Mouse (Mus musculus): Measurements from ENCODE around the gene Gpc1.

Gene Gpc1

DNA sequence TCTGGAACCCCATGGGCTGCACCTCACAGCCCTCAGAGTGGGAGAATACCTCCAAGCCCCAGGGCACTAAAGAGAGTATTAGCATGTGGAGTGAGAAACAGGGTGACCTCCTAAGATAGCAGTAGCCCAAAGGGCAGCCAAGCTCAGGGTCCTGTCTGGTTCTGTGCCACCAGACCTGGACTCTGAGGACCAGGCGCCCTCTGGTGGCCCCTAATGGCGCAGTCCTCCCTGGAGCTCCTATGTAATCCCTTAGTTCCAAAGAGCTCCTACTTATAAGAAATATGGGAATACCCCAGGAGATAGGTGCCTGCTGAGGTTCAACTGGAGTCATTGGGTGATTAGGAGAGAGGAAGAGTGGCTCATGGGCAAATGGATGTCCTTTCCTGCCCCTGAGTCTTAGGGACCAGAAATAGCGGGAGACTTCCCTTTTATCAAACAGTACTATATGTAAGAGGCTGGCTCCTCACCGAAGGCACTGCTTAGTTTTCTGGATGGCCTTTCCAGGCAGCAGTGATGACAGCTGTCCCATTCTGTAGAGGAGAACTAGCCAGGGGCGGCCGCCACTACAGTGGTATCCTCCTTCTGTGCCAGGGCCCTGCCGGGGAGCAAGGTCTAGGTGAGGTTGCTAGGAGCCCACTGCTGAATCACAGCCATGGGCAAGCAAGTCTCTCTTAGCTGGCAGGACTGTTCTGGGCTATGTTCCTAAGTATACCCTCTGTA is 2.7 kb downstream of the Gpc1 start:
- DNase-seq (ENCODE audit: low spot score in 2 of 2) = peak; percentile 76 to 83

DNA sequence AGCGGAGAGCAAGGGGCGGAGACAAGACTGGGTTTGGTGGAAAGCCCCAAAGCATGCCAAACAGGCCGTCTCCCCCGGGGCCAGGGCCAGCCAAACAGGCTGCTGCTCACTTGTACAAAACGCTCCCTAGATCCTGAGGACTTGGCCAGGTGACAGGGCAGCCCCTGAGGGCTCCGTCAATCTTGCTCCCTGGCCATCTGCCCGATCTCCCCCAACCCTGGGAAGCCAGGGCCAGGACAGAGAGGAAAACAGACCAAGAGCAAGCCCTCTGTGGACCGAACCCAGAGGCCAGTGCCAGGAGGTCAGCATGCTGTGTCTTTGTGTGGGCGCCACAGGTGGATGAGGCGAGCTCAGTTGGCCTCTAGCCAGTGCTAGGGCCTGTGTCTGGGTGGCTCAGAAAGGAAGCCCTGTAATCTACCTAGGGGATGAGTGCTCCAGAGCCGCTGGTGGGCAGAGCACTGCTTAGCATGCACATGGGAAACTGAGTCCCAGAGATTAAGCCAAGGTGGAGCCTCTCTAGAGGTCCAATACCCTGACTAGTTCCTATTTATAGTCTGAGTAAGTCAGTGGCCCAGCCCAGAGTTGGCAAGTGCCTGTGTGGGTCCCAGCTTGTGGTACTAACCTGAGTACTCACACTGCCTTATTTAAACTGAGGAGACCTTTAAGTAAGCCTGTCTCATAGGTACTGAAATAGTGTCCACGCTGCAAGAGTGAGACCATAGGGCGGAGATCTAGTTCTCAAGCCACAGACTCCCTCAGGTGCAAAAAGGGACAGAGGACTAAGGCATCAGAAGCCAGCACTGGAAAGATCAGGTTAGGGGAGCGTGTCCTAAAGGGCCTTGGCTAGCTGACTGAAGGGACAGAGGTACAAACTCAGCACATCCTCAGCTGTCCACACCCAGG is 6.7 kb downstream of the Gpc1 start:
- no peak for DNase-seq (ENCODE audit: low spot score in 2 of 2)

DNA sequence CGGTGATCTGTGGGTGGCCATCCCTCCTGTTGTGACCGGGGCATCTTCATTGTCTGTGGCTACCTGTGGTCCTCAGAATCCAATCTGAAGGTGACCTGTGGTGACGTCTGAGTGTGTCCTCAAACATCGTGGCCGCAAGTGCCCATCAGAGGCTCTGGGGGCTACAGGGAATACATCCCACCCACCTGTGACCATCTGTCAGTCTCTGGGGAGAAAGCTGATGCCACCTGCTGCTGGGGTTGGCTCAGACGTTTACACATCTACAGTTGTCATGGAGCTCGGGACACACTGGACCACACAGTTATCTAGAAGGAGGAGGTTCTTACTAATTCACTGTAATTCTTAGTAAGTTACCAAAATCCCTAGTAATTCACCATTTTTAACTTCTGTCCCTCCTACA is 7.8 kb downstream of the Gpc1 start:
- DNase-seq (ENCODE audit: low spot score in 2 of 2) = no peak

DNA sequence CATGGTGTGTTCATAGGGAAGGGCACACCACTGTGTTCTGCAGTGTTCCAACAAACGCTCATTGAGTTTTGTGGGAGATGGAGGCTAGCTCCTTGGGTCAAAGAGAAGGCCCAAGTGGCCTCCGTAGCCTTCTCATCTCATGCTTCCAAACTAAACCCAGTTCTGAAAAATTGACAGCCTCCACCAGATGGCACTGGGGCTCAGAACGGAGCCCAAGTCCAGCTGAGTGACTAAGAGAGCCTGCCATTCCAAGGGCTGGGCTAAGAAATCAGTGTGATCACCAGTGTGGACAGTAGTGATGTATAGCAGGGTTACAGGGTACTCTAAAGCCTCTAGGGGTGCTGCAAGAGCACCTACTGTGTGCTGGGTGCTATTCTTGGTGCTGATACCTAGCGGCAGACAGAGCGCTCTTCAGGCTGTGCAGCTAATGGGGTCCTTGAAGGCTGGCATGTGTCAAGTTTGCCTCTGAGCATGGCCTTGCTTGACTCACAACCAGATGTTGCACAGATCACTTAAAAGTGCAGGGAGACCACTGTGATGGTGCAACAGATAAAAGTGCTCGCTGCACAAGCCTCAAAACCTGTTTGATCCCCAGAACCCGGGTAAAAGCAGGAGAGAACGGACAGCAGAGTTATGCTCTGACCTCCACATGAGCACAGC is 8.9 kb downstream of the Gpc1 start:
- no peak for DNase-seq (ENCODE audit: low spot score in 2 of 2)

DNA sequence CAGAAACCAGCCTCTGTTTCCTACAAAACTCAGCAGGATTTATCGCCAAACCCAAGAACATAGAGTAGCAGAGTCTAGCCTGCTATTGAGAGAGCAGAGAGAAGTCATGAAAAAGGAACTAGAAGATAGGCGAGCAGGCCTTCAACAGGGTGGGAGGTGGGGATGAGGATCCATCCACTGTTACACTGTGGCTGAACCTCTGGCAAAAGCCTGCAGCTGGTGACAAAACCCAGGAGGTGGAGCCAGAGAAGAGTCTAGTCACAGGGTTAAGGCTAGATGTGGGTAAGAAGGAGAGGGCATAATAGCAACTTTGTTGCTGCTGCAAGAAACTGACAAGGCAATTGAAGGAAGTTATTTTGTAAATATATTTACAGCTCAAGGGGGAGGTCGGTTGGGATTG is 10.0 kb downstream of the Gpc1 start:
- DNase-seq (ENCODE audit: low spot score in 2 of 2) = no peak

DNA sequence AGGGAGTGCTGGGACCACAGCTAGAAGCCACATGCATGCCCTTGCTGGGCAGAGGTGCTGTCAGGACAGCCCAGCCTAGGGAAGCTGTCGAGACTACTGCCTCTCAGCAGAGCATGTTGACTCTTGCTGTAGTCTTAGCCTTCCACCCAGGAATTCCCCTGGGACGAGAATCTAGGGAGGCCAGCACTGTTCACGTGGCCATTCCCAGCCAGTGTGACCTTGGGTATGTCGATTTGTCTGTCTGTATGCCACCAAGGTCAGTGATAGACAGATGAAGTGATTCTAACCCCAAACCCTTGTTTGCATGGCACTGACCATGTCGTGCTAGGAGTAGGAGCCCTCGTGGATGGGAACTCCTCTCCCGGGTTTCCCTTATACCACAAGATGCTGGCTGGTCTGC is 14.4 kb downstream of the Gpc1 start:
- no peak for DNase-seq (ENCODE audit: low spot score in 2 of 2)

DNA sequence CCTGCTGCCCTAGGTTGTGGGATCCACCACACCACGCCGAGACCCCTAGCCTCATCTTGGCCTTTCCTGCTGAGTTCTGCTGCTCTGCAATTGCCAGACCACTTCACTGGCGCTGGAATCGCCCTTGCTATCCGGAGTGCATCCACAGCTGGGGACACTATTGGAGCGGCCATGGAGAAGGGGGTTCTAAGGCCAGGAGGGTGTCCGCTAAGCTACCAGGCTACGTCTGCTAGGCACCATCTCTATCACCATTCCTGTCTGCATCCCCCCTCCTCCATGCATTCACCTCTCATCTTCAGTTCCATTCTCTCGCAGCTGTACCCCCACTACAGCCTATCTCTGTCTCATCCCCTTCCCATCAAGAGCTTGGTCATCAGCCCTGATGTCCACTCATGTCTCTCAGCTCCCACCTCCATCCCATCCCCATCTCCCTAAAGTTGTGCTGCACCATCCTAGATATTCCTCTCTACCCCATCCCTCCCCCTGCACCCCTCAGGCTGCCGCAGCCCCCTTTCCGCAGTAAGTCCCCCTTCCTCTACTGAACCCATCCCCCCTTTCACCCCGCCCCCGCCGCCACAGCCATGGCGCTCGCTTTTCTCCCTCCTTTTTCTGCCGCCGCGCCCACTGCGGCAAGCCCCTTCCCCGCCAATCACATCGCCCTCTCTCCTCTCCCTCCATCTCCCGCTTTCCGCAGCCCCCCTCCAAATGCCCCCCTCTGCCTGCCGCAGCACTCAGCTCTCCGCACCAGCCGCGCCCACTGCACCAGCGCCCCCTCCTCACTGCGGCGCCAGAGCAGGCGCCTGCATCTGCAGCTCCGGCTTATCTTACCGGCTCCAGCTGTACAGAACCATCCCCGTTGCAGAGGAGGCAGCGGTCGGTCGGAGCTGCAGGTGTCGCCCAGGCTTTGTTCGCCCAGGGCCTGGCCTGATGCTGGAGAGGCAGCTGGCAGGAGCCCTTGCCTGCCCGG is 16.7 kb downstream of the Gpc1 start:
- no peak for DNase-seq (ENCODE audit: low spot score in 2 of 2)

DNA sequence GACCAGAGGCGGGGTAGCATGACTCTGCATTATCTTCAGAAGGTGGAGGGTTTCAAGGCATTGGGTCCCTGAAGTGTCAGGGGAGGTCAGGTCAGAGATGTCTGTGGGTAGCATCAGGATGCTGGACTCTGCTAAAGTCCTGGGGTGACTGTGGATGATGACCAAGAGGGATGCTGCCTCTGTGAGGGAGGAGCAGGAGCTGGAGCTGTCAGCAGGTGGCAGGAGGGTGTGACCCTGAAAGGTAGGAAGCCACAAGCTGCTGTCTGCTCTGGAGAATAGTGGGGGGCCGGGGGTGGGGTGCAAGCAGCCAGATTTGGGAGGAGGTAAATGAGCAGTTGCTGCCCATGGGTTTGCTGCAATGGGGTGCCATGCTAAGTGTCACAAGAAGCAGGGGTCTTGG is 18.0 kb downstream of the Gpc1 start:
- DNase-seq (ENCODE audit: low spot score in 2 of 2) = no peak

DNA sequence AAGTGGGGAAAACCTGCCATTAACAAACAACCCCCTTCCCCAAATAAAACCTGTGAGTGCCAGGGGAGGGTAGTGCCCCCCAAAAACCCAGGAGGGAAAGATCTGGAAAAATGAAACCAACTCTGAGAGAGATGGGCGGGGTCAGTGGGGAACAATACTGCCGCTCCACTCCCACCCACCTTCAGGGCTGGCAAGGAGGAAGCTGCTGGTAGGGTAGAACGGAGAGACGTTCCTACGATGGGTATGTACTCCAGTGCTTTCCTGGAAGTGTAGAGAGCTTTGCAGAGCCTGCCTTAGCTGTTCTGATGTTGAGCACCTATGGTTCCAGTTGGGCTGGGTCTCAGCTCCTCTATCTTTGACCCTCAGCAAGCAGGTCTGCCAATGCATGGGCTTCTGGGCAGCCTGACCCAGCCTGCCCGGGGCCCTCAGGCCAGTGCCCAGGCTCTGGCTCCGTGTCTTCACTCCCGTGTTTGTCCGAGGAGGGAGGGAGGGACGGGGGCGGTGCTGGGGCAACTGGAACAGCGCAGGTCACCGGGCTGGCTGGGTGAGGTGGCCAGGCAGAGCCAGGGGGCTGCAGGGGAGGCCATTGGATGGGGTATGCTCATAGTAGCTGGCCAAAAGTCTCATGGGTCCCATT is 18.6 kb downstream of the Gpc1 start:
- DNase-seq (ENCODE audit: low spot score in 2 of 2) = no peak

DNA sequence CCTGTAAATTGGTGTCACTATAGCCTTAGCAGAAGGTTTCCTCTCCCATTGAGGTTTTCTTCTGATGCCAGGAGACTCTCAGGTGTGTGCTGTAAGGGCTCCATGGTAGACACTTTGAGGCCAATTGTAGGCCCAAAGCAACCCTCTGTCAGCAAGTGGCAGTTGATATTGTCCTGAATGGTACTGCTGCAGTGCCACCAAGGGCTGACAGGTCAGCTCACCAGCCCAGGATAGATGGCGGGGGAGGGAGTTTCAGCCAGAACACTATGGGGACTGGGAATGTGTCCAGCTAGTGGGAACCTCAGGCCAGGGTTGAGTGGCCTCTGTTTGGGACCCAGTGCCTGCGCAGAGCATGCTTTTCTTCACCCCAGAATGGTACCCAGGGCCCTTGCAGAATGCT is 21.0 kb downstream of the Gpc1 start:
- DNase-seq (ENCODE audit: low spot score in 2 of 2) = no peak

DNA sequence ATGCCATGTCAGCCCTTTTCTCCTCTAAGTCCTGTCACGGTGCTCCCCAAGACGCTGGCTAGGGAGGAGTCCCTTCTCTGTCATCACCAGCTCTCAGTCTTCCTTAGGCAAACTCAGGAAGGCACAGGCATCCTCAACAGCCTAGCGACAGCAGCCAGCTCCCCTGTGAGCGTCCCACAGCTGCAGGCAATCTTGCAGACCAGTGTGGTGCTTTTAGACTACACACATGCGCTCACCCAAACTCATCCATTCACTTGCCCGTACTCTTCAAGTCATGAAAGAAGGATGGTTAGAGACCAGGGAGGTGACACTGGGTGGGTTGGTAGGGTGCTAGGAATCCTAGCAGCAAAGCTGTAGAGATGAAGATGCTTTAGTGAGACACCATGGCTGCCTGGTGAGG is 30.1 kb downstream of the Gpc1 start:
- DNase-seq (ENCODE audit: low spot score in 2 of 2) = no peak

DNA sequence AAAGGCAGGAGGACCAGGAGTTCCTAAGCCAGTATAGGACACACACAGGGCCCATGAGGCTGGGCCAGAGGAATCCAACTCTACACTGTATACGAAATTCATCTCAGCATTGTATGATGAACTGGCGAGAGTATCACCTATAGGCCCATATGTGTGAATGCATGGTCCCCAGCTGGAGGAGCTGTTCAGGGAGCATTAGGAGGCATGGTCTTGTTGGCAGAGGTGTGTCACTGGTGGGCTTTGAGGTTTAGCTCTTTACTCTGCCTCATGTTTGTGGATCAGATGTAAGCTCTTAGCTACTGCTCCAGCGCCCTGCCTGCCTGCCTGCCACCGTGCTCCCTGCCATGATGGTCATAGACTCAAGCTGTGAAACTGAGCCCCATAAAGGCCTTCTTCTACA is 31.8 kb downstream of the Gpc1 start:
- DNase-seq (ENCODE audit: low spot score in 2 of 2) = no peak

DNA sequence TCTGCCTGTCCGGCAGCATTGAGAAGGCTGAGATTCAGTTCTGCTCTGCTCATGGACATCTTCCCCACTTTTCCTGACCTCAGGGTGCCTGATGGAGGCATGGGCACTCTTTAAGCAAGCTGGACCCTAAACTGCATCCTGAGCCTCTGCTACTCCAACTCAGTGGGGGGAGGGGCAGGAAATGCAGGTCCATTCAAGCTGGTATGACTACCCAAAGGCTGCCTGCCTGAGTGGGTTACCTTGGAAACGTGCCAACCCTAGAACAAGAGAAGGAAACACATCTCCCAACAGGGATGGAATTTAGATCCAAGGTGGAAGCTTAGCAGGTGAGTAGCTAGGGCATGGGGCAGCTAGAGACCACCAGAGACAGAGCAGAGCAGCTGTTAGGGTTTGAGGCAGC is 34.7 kb downstream of the Gpc1 start:
- no peak for DNase-seq (ENCODE audit: low spot score in 2 of 2)

DNA sequence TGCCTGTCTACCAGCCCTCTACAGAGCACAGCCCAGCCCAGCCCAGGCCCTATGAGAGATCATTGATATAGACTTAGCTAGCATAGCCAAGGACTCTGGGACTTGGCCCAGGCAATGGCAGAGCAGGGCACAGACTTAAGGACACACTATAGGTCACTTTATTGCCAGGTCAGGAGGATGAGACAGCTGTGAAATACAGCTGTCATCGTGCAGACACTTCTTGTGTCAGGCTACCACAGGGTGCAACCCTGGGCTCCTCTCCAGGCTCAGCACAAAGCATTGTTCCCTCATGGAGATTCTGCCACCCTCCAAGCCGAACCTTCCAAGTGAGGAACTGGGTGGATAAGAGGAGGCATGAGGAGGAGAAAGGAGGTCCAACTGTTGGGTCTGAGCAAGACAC is 38.5 kb downstream of the Gpc1 start:
- DNase-seq (ENCODE audit: low spot score in 2 of 2) = no peak

DNA sequence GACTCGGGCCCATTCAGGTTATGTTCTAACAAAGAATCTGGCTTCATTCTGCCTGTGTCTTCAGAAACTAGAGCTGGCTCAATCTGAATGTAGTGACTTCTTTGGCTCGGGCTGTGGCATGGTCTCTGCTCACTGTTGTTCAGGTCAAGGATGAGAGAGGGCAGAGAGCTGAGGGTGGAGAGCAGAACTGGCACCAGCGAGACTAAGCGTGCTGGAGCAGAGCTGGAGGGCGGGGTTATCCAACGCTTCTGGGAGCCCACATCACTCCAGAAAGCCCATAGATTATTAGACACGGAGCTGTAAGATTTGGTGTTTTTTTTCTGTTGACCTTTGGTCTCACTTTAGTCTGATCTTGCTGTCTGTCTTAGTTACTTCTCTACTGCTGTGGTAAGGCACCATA is 41.2 kb downstream of the Gpc1 start:
- no peak for DNase-seq (ENCODE audit: low spot score in 2 of 2)

DNA sequence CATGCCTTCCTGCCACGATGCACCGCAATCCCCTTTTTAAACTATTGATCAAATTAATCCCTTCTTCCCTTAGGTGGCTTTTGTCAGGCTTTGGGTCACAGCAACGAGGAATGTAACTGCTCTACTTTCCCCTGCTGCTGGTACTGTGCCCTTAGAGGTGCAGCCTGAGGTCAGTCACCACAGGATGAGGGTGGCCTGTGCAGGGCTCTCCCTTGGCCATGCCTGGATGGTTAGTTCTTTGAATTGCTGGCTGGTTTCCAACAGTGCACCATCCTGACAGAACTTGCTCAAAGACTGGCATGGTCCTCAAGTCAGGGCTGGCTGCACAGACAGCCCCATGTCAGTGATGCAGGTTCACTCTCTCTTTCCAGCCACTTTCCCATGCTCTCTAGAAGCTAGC is 42.6 kb downstream of the Gpc1 start:
- no peak for DNase-seq (ENCODE audit: low spot score in 2 of 2)

DNA sequence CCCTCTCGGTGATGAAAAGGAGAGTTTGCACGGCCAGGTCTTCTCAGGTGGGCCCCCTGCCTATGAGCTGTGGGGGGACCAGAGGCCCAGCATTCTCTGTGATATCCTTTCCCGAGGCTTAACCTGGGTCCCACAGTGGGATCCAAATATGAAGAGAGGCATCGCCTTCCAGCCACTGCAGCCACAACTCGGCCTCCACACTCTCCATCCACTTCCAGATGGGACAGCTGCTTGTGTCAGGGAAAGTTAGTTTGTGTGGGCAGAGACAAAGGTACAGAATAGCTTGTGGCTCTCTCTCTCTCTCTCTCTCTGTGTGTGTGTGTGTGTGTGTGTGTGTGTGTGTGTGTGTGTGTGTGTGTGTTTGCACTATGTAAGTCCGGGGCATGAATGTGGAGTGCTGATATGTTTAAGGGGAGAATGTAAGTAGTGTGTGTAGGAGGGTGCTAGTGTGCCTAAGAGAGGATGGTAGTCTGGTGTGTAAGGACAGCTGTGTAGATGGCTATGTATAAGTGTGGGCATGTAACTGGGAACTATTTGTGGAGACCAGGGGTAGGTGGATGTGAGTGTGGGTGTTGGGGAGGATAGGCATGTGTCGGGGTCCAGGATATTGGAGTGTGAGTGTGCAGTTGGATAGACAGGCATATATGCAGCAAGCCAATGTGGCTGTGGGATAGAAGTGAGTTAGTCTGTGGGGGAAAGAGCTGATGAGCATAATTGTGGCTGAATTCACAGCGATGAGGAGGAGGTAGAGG is 44.1 kb downstream of the Gpc1 start:
- DNase-seq (ENCODE audit: low spot score in 2 of 2) = peak; percentile 27 to 69

DNA sequence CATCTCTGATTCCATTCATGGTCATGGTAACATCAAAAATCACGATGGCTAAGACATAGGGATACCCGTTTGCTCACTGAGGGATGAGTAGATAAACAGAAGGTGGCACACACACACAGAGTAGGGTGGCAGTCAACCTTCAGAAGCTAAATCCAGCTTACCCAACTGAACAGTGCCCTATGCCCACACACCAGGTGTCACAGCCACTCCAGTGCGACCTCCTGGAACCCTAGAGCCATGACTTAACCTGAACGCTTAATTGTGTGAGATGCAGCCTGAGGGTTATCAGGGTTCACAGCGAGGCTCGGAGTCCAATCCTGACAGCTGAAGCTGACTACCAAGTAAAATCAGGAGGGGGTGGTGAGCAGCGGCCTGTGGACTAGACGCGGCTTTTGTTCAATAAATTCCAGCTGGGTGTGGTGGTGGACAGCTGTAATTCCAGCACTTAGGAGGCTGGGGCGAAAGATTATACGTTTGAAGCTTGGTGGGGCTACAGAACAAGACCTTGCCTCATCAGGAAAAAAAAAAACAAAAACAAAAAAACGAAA is 46.1 kb downstream of the Gpc1 start:
- no peak for DNase-seq (ENCODE audit: low spot score in 2 of 2)

DNA sequence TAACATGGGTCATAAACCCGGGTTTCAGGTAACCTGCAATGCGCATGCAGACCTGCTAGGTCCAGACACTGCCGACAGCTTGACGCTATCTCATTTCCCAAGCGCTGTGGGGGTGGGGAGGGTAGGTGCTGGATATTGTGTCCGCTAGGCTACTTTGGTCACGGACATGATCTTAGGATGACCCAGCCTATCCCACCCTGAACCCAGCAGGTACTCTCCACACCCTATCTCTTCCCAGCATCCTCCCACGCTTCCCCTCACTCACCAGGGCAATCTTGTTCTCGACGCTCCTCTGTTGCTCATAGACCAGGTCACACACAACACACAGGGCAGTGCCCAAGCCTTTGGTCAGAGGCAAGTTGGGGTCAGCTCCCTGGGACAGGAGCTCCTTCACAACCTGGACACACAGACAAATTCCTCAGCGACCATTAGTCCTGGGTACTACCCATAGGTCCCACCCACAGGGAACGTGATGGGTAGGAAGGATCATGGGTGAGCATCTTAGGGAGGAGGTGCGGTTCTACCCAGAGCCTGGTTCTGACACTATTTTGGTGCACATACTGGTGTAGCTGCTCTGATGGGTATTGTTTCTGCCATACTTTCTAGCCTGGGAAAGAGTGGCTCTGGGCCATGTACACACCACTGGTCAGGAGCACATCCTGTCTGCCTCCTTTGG is 46.8 kb downstream of the Gpc1 start:
- no peak for DNase-seq (ENCODE audit: low spot score in 2 of 2)

Measured in right cerebral cortex, postnatal 36 days (tissue).